Mouse (Mus musculus): ENCODE results near the gene Fras1. TPM values are rescaled to one million over a fixed set of nuclear protein-coding genes. Genes with fewer than 3 reads are reported as not detected.

Fras1 gene
- polyA plus RNA-seq, 1 experiment from 2014 or later = 17.8 TPM

GRCm38 (mm10) chr5:96373986-96374901, 489 bp downstream of the Fras1 start:
- Histone ChIP-seq H3K9me3 (no peaks in the 10 kb centered on the region), H3K36me3 (no peaks in the 10 kb centered on the region), H3K4me3 (peak overlapping the region; percentile 85), H3K4me1 (peaks cover 34% of the 10 kb centered on the region), H3K27ac (replicated peaks) (peak overlapping the region; percentile 89), H3K27me3 (replicated peaks) (peaks cover 24% of the 10 kb centered on the region; the same call in 1 of the 2 replicates), H3K4me2 (peak overlapping the region; percentile 91), H3K9ac (peak overlapping the region; percentile 89)
- peak; percentile 76; the same call in 1 of the 2 replicates for ATAC-seq (ENCODE audit: extremely low read depth, insufficient number of reproducible peaks, low FRiP score, low TSS enrichment)
- under 1% methylated on average over 83 of the region's 84 CpGs for WGBS

DNA sequence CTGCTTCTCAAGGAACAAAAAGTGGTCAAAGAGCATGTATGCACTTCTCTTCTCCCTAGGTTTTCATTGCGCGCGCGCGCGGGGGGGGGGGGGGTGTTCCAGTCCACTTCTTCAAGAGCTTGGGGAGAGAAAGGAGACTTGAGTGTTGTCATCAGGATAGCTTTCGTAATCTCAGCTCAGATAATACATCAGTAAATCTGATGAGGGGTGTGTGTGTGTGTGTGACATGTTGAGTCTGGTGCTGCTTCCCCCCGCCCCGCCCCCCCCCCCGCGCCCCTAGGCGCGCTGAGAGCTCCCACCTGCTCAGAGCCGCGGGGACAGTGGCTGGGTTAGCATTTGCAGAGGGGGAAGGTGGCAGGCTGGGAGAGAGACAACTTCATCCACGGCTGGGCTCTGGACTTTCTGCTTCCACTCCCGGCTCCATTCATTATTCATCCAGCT, 1.7 kb downstream of the Fras1 start:
- H3K9me3 ChIP-seq = no peaks in the 10 kb centered on the region
- WGBS = 0% methylated on average over 11 of the region's 17 CpGs
- ATAC-seq (ENCODE audit: extremely low read depth, insufficient number of reproducible peaks, low FRiP score, low TSS enrichment) = no peak

GRCm38 (mm10) chr5:96376216-96376615, 2.5 kb downstream of the Fras1 start:
- Histone ChIP-seq H3K4me2 (peak overlapping the region; percentile 91), H3K4me1 (peaks cover 34% of the 10 kb centered on the region), H3K9ac (peak overlapping the region; percentile 89; the same call in 1 of the 2 replicates), H3K4me3 (peak overlapping the region; percentile 85), H3K27me3 (replicated peaks) (peaks cover 24% of the 10 kb centered on the region; the same call in 1 of the 2 replicates), H3K27ac (replicated peaks) (no peak overlapping the region), H3K36me3 (no peaks in the 10 kb centered on the region), H3K9me3 (no peaks in the 10 kb centered on the region)
- WGBS = 58% methylated on average over 4 of the region's 4 CpGs
- no peak for ATAC-seq (ENCODE audit: extremely low read depth, insufficient number of reproducible peaks, low FRiP score, low TSS enrichment)

More for the DNA sequence above, 1.7 kb downstream of the Fras1 start:
- Histone ChIP-seq H3K27me3 (replicated peaks) (peaks cover 24% of the 10 kb centered on the region; the same call in 1 of the 2 replicates), H3K4me1 (peaks cover 34% of the 10 kb centered on the region), H3K27ac (replicated peaks) (no peak overlapping the region), H3K9ac (peak overlapping the region; percentile 89), H3K36me3 (no peaks in the 10 kb centered on the region), H3K4me3 (peak overlapping the region; percentile 85), H3K4me2 (peak overlapping the region; percentile 91)

DNA sequence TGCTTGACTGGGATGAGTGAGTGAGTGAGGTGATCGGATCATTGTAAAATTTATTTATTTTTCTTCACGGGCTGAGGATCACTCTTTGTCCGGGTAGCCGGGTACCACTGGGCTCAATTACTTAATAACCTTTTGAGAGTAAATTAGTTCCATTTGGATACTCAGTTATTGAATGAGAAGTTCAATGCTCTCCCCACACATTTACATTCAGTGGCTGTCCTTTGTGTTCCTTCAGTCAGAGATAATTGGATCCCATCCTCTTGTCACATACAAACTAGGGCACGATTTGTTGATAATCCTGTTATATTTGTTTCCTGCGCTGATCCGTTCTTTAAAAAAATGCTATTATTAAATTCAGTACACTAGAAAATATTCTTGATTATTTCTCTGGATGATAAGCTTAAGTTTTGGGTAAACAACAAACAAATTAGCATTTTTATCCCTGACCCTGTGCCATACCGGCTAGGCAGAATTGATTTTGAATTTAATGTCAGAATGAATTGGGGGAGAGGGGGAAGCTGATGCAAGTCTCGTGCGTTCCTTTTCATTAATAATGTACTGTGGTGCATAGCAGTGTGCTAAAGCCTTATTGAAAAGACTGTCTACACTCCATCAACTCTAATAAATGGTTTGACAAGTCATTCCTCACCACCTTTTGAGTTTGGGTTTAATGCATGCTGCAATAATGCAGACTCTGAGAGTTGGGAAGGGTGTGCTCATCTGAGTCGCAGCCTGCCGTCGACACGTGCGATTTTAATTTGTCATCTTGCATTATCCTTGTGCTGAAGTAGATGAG, 12.6 kb downstream of the Fras1 start:
- no peak overlapping the region for H3K4me3 ChIP-seq
- ATAC-seq (ENCODE audit: extremely low read depth, insufficient number of reproducible peaks, low FRiP score, low TSS enrichment) = no peak

GRCm38 (mm10) chr5:96388306-96388705, 14.6 kb downstream of the Fras1 start:
- Histone ChIP-seq H3K4me1 (no peaks in the 10 kb centered on the region), H3K36me3 (peaks cover 14% of the 10 kb centered on the region), H3K4me2 (no peak overlapping the region), H3K9me3 (peaks cover 7% of the 10 kb centered on the region), H3K4me3 (no peak overlapping the region), H3K27ac (replicated peaks) (no peak overlapping the region), H3K27me3 (replicated peaks) (no peaks in the 10 kb centered on the region), H3K9ac (no peak overlapping the region)
- WGBS = 87% methylated on average over 8 of the region's 8 CpGs
- no peak for ATAC-seq (ENCODE audit: extremely low read depth, insufficient number of reproducible peaks, low FRiP score, low TSS enrichment)

More for the DNA sequence above, 12.6 kb downstream of the Fras1 start:
- Histone ChIP-seq H3K9ac (no peak overlapping the region), H3K27me3 (replicated peaks) (no peaks in the 10 kb centered on the region), H3K27ac (replicated peaks) (no peak overlapping the region), H3K9me3 (peaks cover 7% of the 10 kb centered on the region), H3K36me3 (peaks cover 14% of the 10 kb centered on the region), H3K4me1 (no peaks in the 10 kb centered on the region), H3K4me2 (no peak overlapping the region)
- WGBS = 85% methylated on average over 15 of the region's 15 CpGs

DNA sequence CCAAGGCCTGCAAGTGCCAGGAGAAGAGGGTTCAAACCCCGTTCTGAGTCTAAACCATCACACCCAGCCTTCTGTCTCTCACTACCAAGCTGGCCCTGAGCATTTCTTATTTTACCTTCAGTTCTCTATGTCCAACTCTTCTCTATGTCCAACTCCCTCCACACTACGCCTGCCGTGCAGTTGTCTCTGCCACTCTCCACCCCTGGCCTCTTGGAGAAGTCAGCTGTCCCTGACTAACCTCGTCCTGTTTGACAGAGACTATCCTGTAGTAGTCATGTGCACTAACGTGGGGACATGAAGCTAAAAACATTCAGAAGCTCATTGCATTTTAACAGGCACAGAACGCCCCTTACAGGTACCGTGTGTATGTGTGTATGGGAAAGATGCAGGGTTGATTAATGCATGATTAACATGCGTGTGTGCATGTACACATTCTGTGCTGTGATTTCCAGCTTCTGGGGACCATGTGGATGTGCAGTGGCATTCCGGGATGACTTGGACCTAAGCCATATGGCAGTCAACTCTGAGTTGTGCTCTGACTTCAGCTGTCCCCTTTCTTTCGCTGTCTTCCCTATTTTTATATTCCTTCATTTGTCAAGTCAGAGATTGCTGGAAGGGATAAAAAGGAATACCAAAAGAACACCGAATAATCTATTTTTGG, 16.3 kb downstream of the Fras1 start:
- no peaks in the 10 kb centered on the region for H3K4me1 ChIP-seq
- H3K4me2 ChIP-seq = no peak overlapping the region
- WGBS = 80% methylated on average over 11 of the region's 11 CpGs
- no peak overlapping the region for H3K4me3 ChIP-seq
- peaks cover 7% of the 10 kb centered on the region for H3K9me3 ChIP-seq
- H3K27ac ChIP-seq (replicated peaks) = no peak overlapping the region
- no peaks in the 10 kb centered on the region for H3K27me3 ChIP-seq (replicated peaks)
- H3K36me3 ChIP-seq = peaks cover 14% of the 10 kb centered on the region
- no peak overlapping the region for H3K9ac ChIP-seq
- no peak for ATAC-seq (ENCODE audit: extremely low read depth, insufficient number of reproducible peaks, low FRiP score, low TSS enrichment)

DNA sequence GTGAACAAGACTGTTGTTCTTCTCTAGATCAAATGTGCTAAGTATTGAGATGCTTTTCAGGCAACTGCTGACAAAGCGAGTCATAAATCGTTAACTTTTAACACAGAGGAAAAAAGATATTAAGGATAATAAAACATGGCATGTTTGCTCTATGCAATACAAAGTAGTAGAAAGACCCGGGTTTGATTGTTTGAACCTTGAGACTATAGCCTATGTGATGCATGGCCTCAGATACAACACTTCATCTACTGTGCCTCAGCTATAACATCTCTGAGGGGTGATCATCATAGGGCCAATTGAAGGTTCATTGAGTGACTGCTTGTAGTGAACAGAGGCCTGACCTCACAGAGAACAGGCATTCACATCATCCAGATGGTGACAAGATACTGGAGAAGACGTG, 17.3 kb downstream of the Fras1 start:
- peaks cover 2% of the 10 kb centered on the region; the same call in 1 of the 2 replicates for H3K4me1 ChIP-seq
- peaks cover 7% of the 10 kb centered on the region for H3K9me3 ChIP-seq
- no peak overlapping the region for H3K9ac ChIP-seq
- WGBS = 87% methylated on average over 4 of the region's 4 CpGs
- H3K27me3 ChIP-seq (replicated peaks) = no peaks in the 10 kb centered on the region
- H3K27ac ChIP-seq (replicated peaks) = no peak overlapping the region
- H3K4me3 ChIP-seq = no peak overlapping the region
- H3K4me2 ChIP-seq = no peak overlapping the region
- no peak for ATAC-seq (ENCODE audit: extremely low read depth, insufficient number of reproducible peaks, low FRiP score, low TSS enrichment)
- peaks cover 14% of the 10 kb centered on the region for H3K36me3 ChIP-seq

DNA sequence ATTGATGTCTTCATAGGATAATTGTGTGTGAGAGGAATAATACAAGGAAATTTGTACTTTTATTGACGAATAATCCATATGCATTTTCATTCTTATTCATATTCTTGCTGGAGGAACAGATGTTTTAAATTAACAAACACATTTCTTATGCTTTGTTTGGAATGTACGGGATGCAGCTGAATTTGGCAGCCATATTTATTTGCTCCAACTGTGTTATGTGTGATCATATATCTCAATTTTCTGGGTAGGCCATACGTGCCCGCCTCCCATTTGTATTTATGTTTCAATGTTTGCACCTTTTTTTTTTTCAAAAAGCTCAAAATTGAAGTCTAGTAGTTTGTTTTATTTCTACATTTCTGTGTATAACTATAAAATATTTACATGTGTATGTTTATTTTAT, 21.2 kb downstream of the Fras1 start:
- Histone ChIP-seq H3K4me2 (no peak overlapping the region), H3K27me3 (replicated peaks) (no peaks in the 10 kb centered on the region), H3K9me3 (no peaks in the 10 kb centered on the region), H3K36me3 (no peaks in the 10 kb centered on the region; the same call in 1 of the 2 replicates), H3K4me1 (peaks cover 22% of the 10 kb centered on the region), H3K9ac (no peak overlapping the region), H3K27ac (replicated peaks) (no peak overlapping the region), H3K4me3 (no peak overlapping the region)
- ATAC-seq (ENCODE audit: extremely low read depth, insufficient number of reproducible peaks, low FRiP score, low TSS enrichment) = no peak
- WGBS = 88% methylated on average over 4 of the region's 4 CpGs

DNA sequence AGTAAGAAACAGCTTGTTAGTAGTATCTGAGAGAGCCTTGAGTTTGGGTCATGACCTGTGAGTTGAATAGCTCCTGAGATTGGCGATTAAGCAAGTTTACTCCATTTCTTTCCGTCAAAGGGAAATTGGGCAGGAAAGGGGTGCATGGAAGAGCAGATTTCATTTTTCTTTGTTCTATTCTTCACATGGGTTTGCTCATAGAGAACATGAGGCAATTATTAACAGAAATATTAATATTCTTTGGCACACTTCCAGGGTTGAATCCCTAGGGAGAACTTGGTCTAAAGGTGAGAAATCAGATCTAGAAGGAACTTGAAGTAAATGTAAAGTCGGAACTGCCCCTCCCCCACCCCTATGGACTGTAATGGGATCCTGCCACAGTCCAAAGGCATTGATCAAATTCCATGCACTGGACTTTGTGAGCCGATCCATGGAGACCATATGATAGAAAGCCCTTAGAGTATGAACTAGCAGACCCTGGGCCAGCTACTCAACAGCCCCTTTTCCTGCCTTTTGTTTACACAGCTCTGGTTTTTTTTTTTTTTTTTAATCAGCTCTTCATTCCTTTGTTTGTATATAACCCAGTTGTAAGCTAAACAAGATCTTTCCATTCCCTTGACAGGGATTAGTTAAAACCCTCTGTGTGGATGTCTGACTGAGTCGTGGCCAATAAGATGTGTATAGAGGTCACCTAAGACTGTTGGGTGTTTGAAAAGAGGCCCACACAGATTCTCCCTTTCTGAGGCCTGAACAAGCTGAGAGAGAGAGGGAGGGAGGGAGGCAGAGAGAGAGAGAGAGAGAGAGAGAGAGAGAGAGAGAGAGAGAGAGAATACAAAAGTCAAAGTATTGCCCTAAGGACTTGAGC, 22.3 kb downstream of the Fras1 start:
- no peak overlapping the region for H3K27ac ChIP-seq (replicated peaks)

DNA sequence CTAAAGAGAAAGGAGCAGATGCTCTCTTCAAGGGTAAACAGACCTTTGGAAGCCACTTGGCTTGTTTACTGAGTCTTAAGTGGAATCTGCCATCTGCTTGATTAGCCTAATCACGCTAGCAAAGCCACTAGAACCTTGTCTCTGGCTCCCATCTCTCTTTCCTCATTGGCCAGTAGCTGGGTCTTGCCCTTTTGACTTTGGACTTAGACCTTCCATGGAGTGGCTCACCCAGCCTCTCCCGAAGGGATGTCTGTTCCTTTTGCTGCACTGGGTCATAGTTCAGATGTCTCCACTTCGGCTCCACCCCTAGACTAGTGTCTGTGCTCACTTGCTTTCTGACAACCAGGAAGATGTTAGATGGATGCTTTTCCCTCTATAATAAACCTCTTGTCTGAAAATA, 28.8 kb downstream of the Fras1 start:
- no peak for ATAC-seq (ENCODE audit: extremely low read depth, insufficient number of reproducible peaks, low FRiP score, low TSS enrichment)
- peaks cover 32% of the 10 kb centered on the region for H3K4me1 ChIP-seq
- H3K9me3 ChIP-seq = no peaks in the 10 kb centered on the region
- no peak overlapping the region for H3K4me3 ChIP-seq
- WGBS = 67% methylated on average over 3 of the region's 3 CpGs
- no peaks in the 10 kb centered on the region for H3K27me3 ChIP-seq (replicated peaks)
- no peak overlapping the region for H3K9ac ChIP-seq
- H3K4me2 ChIP-seq = no peak overlapping the region
- no peak overlapping the region for H3K27ac ChIP-seq (replicated peaks)
- peaks cover 4% of the 10 kb centered on the region; the same call in 1 of the 2 replicates for H3K36me3 ChIP-seq

More for the DNA sequence above, 22.3 kb downstream of the Fras1 start:
- Histone ChIP-seq H3K4me1 (peaks cover 22% of the 10 kb centered on the region), H3K4me2 (no peak overlapping the region), H3K9me3 (no peaks in the 10 kb centered on the region), H3K4me3 (no peak overlapping the region), H3K27me3 (replicated peaks) (no peaks in the 10 kb centered on the region), H3K9ac (no peak overlapping the region), H3K36me3 (no peaks in the 10 kb centered on the region)
- WGBS = 52% methylated on average over 5 of the region's 5 CpGs
- ATAC-seq (ENCODE audit: extremely low read depth, insufficient number of reproducible peaks, low FRiP score, low TSS enrichment) = no peak
